Mouse (Mus musculus): ENCODE data around the gene Sh2d5. TPM values are rescaled to one million over a fixed set of nuclear protein-coding genes. Genes with fewer than 3 reads are reported as not detected.
A peak's percentile ranks its signal among the peaks of the same experiment; 100 is the strongest.

Gene Sh2d5
- polyA plus RNA-seq, 1 experiment from 2014 or later, result 0.46 TPM

DNA sequence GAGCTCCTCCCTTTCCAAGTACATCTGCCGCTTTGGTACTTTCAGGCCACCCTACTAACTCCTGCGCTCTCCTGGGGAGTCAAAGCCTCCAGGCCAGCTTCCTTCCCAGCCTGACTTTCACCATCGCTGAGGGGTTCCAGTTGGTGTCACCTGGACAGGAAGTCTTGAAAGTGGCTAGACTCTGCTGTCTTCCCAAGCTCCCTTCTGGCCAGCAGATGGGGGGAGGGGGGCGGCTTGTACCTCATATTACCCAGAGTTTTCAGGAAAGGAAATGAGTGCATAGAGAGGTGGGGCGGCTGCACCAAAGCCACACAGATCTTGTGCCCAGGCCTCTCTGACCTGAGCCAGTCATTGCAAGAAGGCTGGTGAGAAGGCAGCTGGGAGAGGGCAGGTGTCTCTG lies 2.0 kb downstream of the Sh2d5 start:
- Histone ChIP-seq H3K4me2 (ENCODE audit: low read depth, low read length) (peak overlapping the region; percentile 44), H3K27ac (ENCODE audit: low read length) (no peak overlapping the region), H3K9me3 (replicated peaks; ENCODE audit: control insufficient read depth, low read length) (no peaks in the 10 kb centered on the region), H3K27me3 (ENCODE audit: control insufficient read depth, insufficient read depth, low read length) (peaks cover 10% of the 10 kb centered on the region), H3K36me3 (ENCODE audit: control insufficient read depth, insufficient read depth, low read length) (no peaks in the 10 kb centered on the region), H3K4me1 (ENCODE audit: control insufficient read depth, insufficient read depth, low read length) (peaks cover 19% of the 10 kb centered on the region), H3K9ac (ENCODE audit: low read length) (no peak overlapping the region), H3K4me3 (replicated peaks; ENCODE audit: low read length) (no peak overlapping the region)
- ATAC-seq (ENCODE audit: insufficient read depth, low FRiP score), result no peak
- WGBS, result 23% methylated on average over 5 of the region's 5 CpGs

GRCm38 (mm10) chr4:138257116-138257687 lies 7.0 kb downstream of the Sh2d5 start:
- no peak overlapping the region for H3K4me3 ChIP-seq (replicated peaks; ENCODE audit: low read length)
- no peak overlapping the region for H3K27ac ChIP-seq (ENCODE audit: low read length)
- H3K36me3 ChIP-seq (ENCODE audit: control insufficient read depth, insufficient read depth, low read length), result no peaks in the 10 kb centered on the region
- H3K27me3 ChIP-seq (ENCODE audit: control insufficient read depth, insufficient read depth, low read length), result no peaks in the 10 kb centered on the region
- H3K4me2 ChIP-seq (ENCODE audit: low read depth, low read length), result no peak overlapping the region
- WGBS, result 77% methylated on average over 22 of the region's 22 CpGs
- no peak for ATAC-seq (ENCODE audit: insufficient read depth, low FRiP score)
- H3K9me3 ChIP-seq (replicated peaks; ENCODE audit: control insufficient read depth, low read length), result no peaks in the 10 kb centered on the region
- H3K9ac ChIP-seq (ENCODE audit: low read length), result no peak overlapping the region
- no peaks in the 10 kb centered on the region for H3K4me1 ChIP-seq (ENCODE audit: control insufficient read depth, insufficient read depth, low read length)

DNA sequence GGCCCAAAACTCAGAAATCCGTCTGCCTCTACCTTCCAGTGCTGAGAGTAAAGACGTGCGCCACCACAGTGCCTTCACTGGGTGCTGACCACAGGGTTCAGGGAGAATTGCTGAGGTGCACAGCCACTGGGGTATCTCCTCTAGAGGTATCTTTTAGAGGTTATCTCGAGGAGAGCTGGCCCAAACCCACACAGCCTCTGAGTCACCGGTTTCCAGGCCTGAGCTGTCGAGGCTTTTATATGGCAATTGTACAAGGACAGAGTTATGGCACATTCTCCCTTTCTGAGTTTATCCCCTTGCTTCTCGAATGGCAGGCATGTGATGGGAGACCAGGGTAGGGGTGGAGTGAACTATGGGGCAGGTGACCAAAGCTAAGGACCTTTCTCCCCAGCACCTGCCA lies 8.5 kb downstream of the Sh2d5 start:
- Histone ChIP-seq H3K27ac (ENCODE audit: low read length) (no peak overlapping the region), H3K36me3 (ENCODE audit: control insufficient read depth, insufficient read depth, low read length) (no peaks in the 10 kb centered on the region), H3K9me3 (replicated peaks; ENCODE audit: control insufficient read depth, low read length) (no peaks in the 10 kb centered on the region), H3K9ac (ENCODE audit: low read length) (no peak overlapping the region), H3K4me3 (replicated peaks; ENCODE audit: low read length) (no peak overlapping the region), H3K27me3 (ENCODE audit: control insufficient read depth, insufficient read depth, low read length) (peaks cover 6% of the 10 kb centered on the region), H3K4me2 (ENCODE audit: low read depth, low read length) (no peak overlapping the region), H3K4me1 (ENCODE audit: control insufficient read depth, insufficient read depth, low read length) (0 out of 2 replicates have a peak, but pooled peaks cover 3% of the 10 kb centered on the region)
- ATAC-seq (ENCODE audit: insufficient read depth, low FRiP score), result no peak
- WGBS, result 75% methylated on average over 7 of the region's 7 CpGs

DNA sequence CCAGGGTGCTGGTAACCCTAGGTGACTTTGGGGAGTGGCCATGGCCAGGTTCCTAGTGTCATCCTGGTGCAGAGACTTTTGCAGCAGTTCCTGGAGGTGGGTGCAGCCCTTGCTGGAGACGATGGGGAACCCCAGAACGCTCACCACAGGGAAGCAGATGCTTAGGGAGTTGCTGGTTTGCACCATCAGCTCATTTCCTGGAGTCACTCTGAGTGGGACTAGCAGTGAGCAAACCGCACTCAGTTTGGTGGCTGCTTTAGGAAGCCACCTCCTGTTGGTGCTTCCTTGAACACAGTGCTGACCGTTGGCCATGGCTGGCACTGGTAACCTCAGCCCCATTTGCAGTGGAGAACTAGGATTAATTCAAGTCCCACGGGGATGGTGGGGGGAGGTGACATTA lies 9.3 kb downstream of the Sh2d5 start:
- Histone ChIP-seq H3K4me3 (replicated peaks; ENCODE audit: low read length) (no peak overlapping the region), H3K36me3 (ENCODE audit: control insufficient read depth, insufficient read depth, low read length) (no peaks in the 10 kb centered on the region), H3K4me2 (ENCODE audit: low read depth, low read length) (no peak overlapping the region), H3K27me3 (ENCODE audit: control insufficient read depth, insufficient read depth, low read length) (peaks cover 6% of the 10 kb centered on the region), H3K4me1 (ENCODE audit: control insufficient read depth, insufficient read depth, low read length) (0 out of 2 replicates have a peak, but pooled peaks cover 3% of the 10 kb centered on the region), H3K9me3 (replicated peaks; ENCODE audit: control insufficient read depth, low read length) (no peaks in the 10 kb centered on the region), H3K9ac (ENCODE audit: low read length) (no peak overlapping the region), H3K27ac (ENCODE audit: low read length) (no peak overlapping the region)
- WGBS, result 78% methylated on average over 5 of the region's 5 CpGs
- no peak for ATAC-seq (ENCODE audit: insufficient read depth, low FRiP score)

GRCm38 (mm10) chr4:138261843-138262681 lies 11.9 kb downstream of the Sh2d5 start:
- peak overlapping the region; percentile 87 for H3K4me2 ChIP-seq (ENCODE audit: low read depth, low read length)
- H3K9me3 ChIP-seq (replicated peaks; ENCODE audit: control insufficient read depth, low read length), result no peaks in the 10 kb centered on the region
- under 1% methylated on average over 76 of the region's 78 CpGs for WGBS
- H3K9ac ChIP-seq (ENCODE audit: low read length), result peak overlapping the region; percentile 67
- no peak overlapping the region for H3K27ac ChIP-seq (ENCODE audit: low read length)
- ATAC-seq (ENCODE audit: insufficient read depth, low FRiP score), result peak; percentile 92
- H3K36me3 ChIP-seq (ENCODE audit: control insufficient read depth, insufficient read depth, low read length), result no peaks in the 10 kb centered on the region
- peak overlapping the region; percentile 72 for H3K4me3 ChIP-seq (replicated peaks; ENCODE audit: low read length)
- H3K4me1 ChIP-seq (ENCODE audit: control insufficient read depth, insufficient read depth, low read length), result 0 out of 2 replicates have a peak, but pooled peaks cover 3% of the 10 kb centered on the region
- H3K27me3 ChIP-seq (ENCODE audit: control insufficient read depth, insufficient read depth, low read length), result peaks cover 6% of the 10 kb centered on the region

GRCm38 (mm10) chr4:138267869-138268268 lies 17.7 kb downstream of the Sh2d5 start:
- Histone ChIP-seq H3K9ac (ENCODE audit: low read length) (no peak overlapping the region), H3K36me3 (ENCODE audit: control insufficient read depth, insufficient read depth, low read length) (no peaks in the 10 kb centered on the region), H3K4me3 (replicated peaks; ENCODE audit: low read length) (no peak overlapping the region), H3K4me2 (ENCODE audit: low read depth, low read length) (no peak overlapping the region), H3K9me3 (replicated peaks; ENCODE audit: control insufficient read depth, low read length) (no peaks in the 10 kb centered on the region), H3K27ac (ENCODE audit: low read length) (no peak overlapping the region), H3K4me1 (ENCODE audit: control insufficient read depth, insufficient read depth, low read length) (no peaks in the 10 kb centered on the region), H3K27me3 (ENCODE audit: control insufficient read depth, insufficient read depth, low read length) (peaks cover 6% of the 10 kb centered on the region)
- WGBS, result 74% methylated on average over 10 of the region's 10 CpGs
- ATAC-seq (ENCODE audit: insufficient read depth, low FRiP score), result no peak

GRCm38 (mm10) chr4:138272011-138272997 lies 22.1 kb downstream of the Sh2d5 start:
- Histone ChIP-seq H3K27ac (ENCODE audit: low read length) (no peak overlapping the region), H3K36me3 (ENCODE audit: control insufficient read depth, insufficient read depth, low read length) (no peaks in the 10 kb centered on the region), H3K9ac (ENCODE audit: low read length) (no peak overlapping the region), H3K4me1 (ENCODE audit: control insufficient read depth, insufficient read depth, low read length) (no peaks in the 10 kb centered on the region), H3K9me3 (replicated peaks; ENCODE audit: control insufficient read depth, low read length) (no peaks in the 10 kb centered on the region), H3K4me2 (ENCODE audit: low read depth, low read length) (no peak overlapping the region), H3K4me3 (replicated peaks; ENCODE audit: low read length) (no peak overlapping the region), H3K27me3 (ENCODE audit: control insufficient read depth, insufficient read depth, low read length) (no peaks in the 10 kb centered on the region)
- WGBS, result 55% methylated on average over 14 of the region's 14 CpGs
- ATAC-seq (ENCODE audit: insufficient read depth, low FRiP score), result peak; percentile 85

DNA sequence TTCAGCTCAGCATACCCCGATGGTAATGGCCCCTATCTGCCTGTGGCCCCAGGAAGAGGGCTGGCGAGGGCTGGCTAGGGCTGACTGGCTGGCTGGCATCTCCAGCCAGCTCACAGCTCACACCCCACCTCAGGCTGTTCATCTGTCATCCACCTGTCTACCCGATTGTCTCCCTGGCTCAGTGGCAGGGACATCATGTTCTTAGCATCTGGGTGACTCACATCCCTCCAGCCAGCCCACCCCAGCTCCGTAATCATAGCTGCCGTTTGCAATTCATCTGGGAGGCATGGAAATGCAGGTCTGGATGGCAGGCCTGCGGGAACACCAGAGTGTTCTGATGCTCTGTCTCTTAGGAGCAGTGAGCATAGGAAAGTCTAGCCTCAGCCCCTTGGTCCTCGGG lies 28.1 kb downstream of the Sh2d5 start:
- no peak overlapping the region for H3K4me2 ChIP-seq (ENCODE audit: low read depth, low read length)
- no peak for ATAC-seq (ENCODE audit: insufficient read depth, low FRiP score)
- H3K4me3 ChIP-seq (replicated peaks; ENCODE audit: low read length), result no peak overlapping the region
- H3K9me3 ChIP-seq (replicated peaks; ENCODE audit: control insufficient read depth, low read length), result no peaks in the 10 kb centered on the region
- no peak overlapping the region for H3K27ac ChIP-seq (ENCODE audit: low read length)
- 65% methylated on average over 7 of the region's 7 CpGs for WGBS
- H3K4me1 ChIP-seq (ENCODE audit: control insufficient read depth, insufficient read depth, low read length), result no peaks in the 10 kb centered on the region
- H3K36me3 ChIP-seq (ENCODE audit: control insufficient read depth, insufficient read depth, low read length), result no peaks in the 10 kb centered on the region
- H3K27me3 ChIP-seq (ENCODE audit: control insufficient read depth, insufficient read depth, low read length), result no peaks in the 10 kb centered on the region
- no peak overlapping the region for H3K9ac ChIP-seq (ENCODE audit: low read length)
